Mouse (Mus musculus): ENCODE results near the gene Pcnx. TPM values are rescaled to one million over a fixed set of nuclear protein-coding genes. Genes with fewer than 3 reads are reported as not detected.

Gene Pcnx
- polyA plus RNA-seq, 1 experiment from 2014 or later, result 19.9 TPM

Other genes with a start within 250 kb of the Pcnx start
- gene Ttc9, start 228.8 kb upstream of the Pcnx start, polyA plus RNA-seq (2014; fragmentation: Nextera tagmentation; extraction: Ambion mirVana), result 13.0 and 17.5 TPM in 2 replicates
- gene Map3k9, start 78.8 kb upstream of the Pcnx start, polyA plus RNA-seq (2014; fragmentation: Nextera tagmentation; extraction: Ambion mirVana), result 13.3 and 14.7 TPM in 2 replicates